Mouse (Mus musculus) ES-Bruce4 (cell line): ENCODE results near the gene Ank2. TPM values are rescaled to one million over a fixed set of nuclear protein-coding genes. Genes with fewer than 3 reads are reported as not detected.

Source experiments
- H3K27ac ChIP-seq: 2 replicates; pipeline ENCODE4 v1.5.1; 2012; ENCODE audit warnings: low read length, inconsistent platforms; ENCODE audit not compliant: insufficient read depth
- H3K27me3 ChIP-seq: 2 replicates; pipeline ENCODE4 v1.6.1; 2012; ENCODE audit warnings: mild to moderate bottlenecking, low read length, inconsistent platforms; ENCODE audit not compliant: control insufficient read depth, poor library complexity, insufficient read depth, severe bottlenecking
- H3K36me3 ChIP-seq: 2 replicates; pipeline ENCODE4 v1.6.1; 2012; ENCODE audit warnings: inconsistent platforms, mild to moderate bottlenecking, low read length, moderate library complexity; ENCODE audit not compliant: control insufficient read depth, poor library complexity, insufficient read depth, severe bottlenecking
- H3K4me1 ChIP-seq: one replicate; pipeline ENCODE4 v1.8.1; 2011; ENCODE audit warnings: low read length; ENCODE audit not compliant: control insufficient read depth, insufficient read depth
- H3K4me3 ChIP-seq: 2 replicates; pipeline ENCODE4 v1.5.1; 2011; ENCODE audit warnings: low read depth, mild to moderate bottlenecking, low read length
- H3K9ac ChIP-seq: 2 replicates; pipeline ENCODE4 v1.6.1; 2012; ENCODE audit warnings: low read depth, mild to moderate bottlenecking, inconsistent platforms; ENCODE audit not compliant: poor library complexity, severe bottlenecking
- H3K9me3 ChIP-seq: replicated peaks from 2 replicates; pipeline ENCODE4 v1.6.1; 2012; ENCODE audit warnings: mild to moderate bottlenecking, low read length, inconsistent platforms; ENCODE audit not compliant: control insufficient read depth, poor library complexity, insufficient read depth, severe bottlenecking
- CTCF ChIP-seq: IDR thresholded peaks from one replicate; pipeline ENCODE4 v1.8.1; 2011; ENCODE audit warnings: low read depth, low read length
- EP300 ChIP-seq: IDR thresholded peaks from 2 replicates; pipeline ENCODE4 v1.6.1; 2011; ENCODE audit warnings: low read depth, low read length; ENCODE audit not compliant: insufficient read depth
- POLR2A ChIP-seq: IDR thresholded peaks from one replicate; pipeline ENCODE4 v1.8.1; 2011; ENCODE audit warnings: low read length; ENCODE audit not compliant: insufficient read depth
- polyA plus RNA-seq: library from polyadenylated mRNA; stranded (reverse); fragments of >200 nt; gene quantifications from 2 replicates; pipeline ENCODE4 v1.2.4, GENCODE M21; 2011; ENCODE audit warnings: low read depth; ENCODE audit not compliant: missing spikeins, insufficient read depth, insufficient read length

Gene Ank2
- polyA plus RNA-seq, 1 experiment: 29.9 TPM

DNA sequence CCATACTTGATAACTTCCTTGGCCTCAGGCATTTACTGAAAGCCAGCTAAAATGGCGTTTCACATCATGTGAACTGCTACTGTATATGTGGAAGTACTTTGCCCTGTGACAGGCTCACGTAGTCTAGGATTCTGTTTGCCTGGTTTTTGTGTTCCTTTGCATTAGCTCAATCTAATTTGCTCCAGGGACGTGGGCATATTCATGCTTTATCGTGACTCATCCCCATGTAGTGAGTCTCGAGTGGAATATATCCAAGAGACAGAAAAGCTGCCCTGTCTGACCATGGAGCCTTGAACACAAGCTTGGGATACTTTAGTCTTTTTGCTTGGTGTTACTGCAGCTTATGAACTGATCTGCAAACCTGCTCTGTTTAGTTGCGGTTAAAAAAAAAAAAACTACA, 483.6 kb downstream of the Ank2 start:
- no peaks in the 10 kb centered on the region for H3K27me3 ChIP-seq
- H3K4me1 ChIP-seq: no peaks in the 10 kb centered on the region
- no peak overlapping the region for H3K4me3 ChIP-seq
- no peaks in the 10 kb centered on the region for H3K36me3 ChIP-seq
- no peak overlapping the region for H3K9ac ChIP-seq
- H3K9me3 ChIP-seq: no peaks in the 10 kb centered on the region
- TF ChIP-seq POLR2A: no peak
- no peak for TF ChIP-seq EP300
- no peak for TF ChIP-seq CTCF
- H3K27ac ChIP-seq: no peak overlapping the region

DNA sequence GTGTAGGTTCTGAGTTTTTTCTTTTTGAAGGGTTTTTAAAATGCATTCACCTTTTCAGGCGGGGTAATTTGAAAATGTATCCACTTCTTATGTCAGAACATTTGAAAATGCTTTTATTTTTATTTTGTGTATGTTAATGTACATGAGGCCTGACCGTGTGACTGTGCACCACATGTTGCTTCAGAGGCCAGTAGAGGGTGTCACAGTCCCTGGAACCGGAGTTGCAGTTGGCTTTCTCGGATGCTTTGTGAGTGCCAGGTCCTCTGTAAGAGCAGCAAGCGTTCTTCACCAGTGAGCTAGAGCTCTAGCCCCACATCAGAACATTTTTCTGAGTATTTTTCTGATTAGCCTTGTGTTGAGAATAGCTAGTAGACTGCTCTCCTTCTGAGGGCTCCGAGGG, 484.0 kb downstream of the Ank2 start:
- no peaks in the 10 kb centered on the region for H3K4me1 ChIP-seq
- no peaks in the 10 kb centered on the region for H3K27me3 ChIP-seq
- no peak overlapping the region for H3K9ac ChIP-seq
- no peak overlapping the region for H3K27ac ChIP-seq
- H3K9me3 ChIP-seq: no peaks in the 10 kb centered on the region
- TF ChIP-seq CTCF (peak; percentile 12), POLR2A (no peak), EP300 (no peak)
- no peak overlapping the region for H3K4me3 ChIP-seq
- H3K36me3 ChIP-seq: no peaks in the 10 kb centered on the region

- H3K9me3 ChIP-seq: no peaks in the 10 kb centered on the region
- H3K27ac ChIP-seq: no peak overlapping the region
- TF ChIP-seq POLR2A (no peak), EP300 (no peak), CTCF (no peak)
- H3K4me3 ChIP-seq: no peak overlapping the region
- no peaks in the 10 kb centered on the region for H3K36me3 ChIP-seq
- H3K9ac ChIP-seq: no peak overlapping the region
- no peaks in the 10 kb centered on the region for H3K27me3 ChIP-seq
- no peaks in the 10 kb centered on the region for H3K4me1 ChIP-seq
Measured at GRCm38 (mm10) chr3:127013976-127014375, 485.2 kb downstream of the Ank2 start.

DNA sequence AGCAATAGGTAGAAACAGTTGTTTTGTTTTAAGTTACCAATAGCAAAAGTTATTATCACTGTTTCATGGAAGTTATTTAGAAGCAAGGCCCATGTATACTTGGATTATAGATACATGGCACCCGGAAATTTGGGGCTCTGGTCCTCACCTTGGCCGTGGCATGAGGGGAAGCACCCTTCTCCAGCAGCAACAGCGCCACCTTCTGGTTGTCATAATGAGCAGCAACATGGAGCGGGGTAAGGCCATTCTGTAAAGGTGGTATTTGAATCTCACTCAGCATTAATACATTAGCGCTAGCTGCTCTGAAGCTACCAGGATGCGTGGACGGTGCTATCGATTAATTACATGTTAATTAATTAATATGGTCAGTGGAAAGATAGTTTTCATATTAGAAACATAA, 486.6 kb downstream of the Ank2 start:
- H3K9me3 ChIP-seq: no peaks in the 10 kb centered on the region
- H3K4me3 ChIP-seq: no peak overlapping the region
- no peak overlapping the region for H3K27ac ChIP-seq
- no peak for TF ChIP-seq POLR2A
- peak; percentile 86 for TF ChIP-seq CTCF
- H3K9ac ChIP-seq: no peak overlapping the region
- no peaks in the 10 kb centered on the region for H3K36me3 ChIP-seq
- no peaks in the 10 kb centered on the region for H3K4me1 ChIP-seq
- H3K27me3 ChIP-seq: no peaks in the 10 kb centered on the region

- no peaks in the 10 kb centered on the region for H3K9me3 ChIP-seq
- H3K4me1 ChIP-seq: no peaks in the 10 kb centered on the region
- TF ChIP-seq EP300 (no peak), POLR2A (no peak), CTCF (no peak)
- H3K27ac ChIP-seq: no peak overlapping the region
- no peak overlapping the region for H3K4me3 ChIP-seq
- no peaks in the 10 kb centered on the region for H3K36me3 ChIP-seq
- no peak overlapping the region for H3K9ac ChIP-seq
- no peaks in the 10 kb centered on the region for H3K27me3 ChIP-seq
Measured at GRCm38 (mm10) chr3:127005898-127006673, 493.1 kb downstream of the Ank2 start.

- H3K9me3 ChIP-seq: no peaks in the 10 kb centered on the region
- H3K4me3 ChIP-seq: no peak overlapping the region
- no peaks in the 10 kb centered on the region for H3K36me3 ChIP-seq
- H3K4me1 ChIP-seq: no peaks in the 10 kb centered on the region
- H3K9ac ChIP-seq: no peak overlapping the region
- no peak for TF ChIP-seq POLR2A
- peak; percentile 15 for TF ChIP-seq CTCF
- H3K27me3 ChIP-seq: no peaks in the 10 kb centered on the region
- H3K27ac ChIP-seq: no peak overlapping the region
Measured at GRCm38 (mm10) chr3:127004860-127005633, 494.1 kb downstream of the Ank2 start.
